Comparison of ENCODE assay signal across 15 mouse cellular contexts in genomic region chr9:81418361-81418760, GRCm38 (mm10).
DNase-seq lines count a peak whose midpoint lies in the region; TF ChIP-seq lines count a peak whose summit lies in the region.
"Had no signal": no experiment of that assay in that cellular context is flagged by ENCODE, and none has a peak within 500 bp of the region (broad histone marks: within the 10 kb centered on the region; RNA-seq: fewer than 3 reads in every experiment).

No protein-coding gene starts in this region.

- no peak for TF ChIP-seq POLR2A in brain, embryonic 14.5 days (IDR thresholded peaks at IDR 0.05; ENCODE audit: borderline replicate concordance, extremely low read depth, insufficient read depth, insufficient read length, poor library complexity, severe bottlenecking)

- no peak for TF ChIP-seq CTCF in brain, embryonic 14.5 days (IDR thresholded peaks at IDR 0.05; ENCODE audit: borderline replicate concordance, extremely low read depth, insufficient read depth, insufficient read length)

- DNase-seq in left cerebral cortex, adult 11 months (ENCODE audit: low spot score), result peak; percentile 22
- no peak for DNase-seq in left cerebral cortex, adult 18-20 months (ENCODE audit: low spot score in 2 of 2)
- DNase-seq in brain, adult 2 months (ENCODE audit: low read depth, low spot score), result peak; percentile 51
- DNase-seq in brain, embryonic 14.5 days (ENCODE audit: low read depth), result peak; percentile 2
- no peak for DNase-seq in spleen, adult 12 weeks (ENCODE audit: low spot score)
- DNase-seq: adrenal gland, adult 2 months; adrenal gland, postnatal 10 days; adrenal gland, postnatal 25 days; cerebellum, adult 11 months; cerebellum, adult 18-20 months; cerebellum, adult 8-10 months; cerebellum, adult 9-11 months; cerebellum, postnatal 14 days; cerebellum, postnatal 36 days; embryo, embryonic 11 days had no signal

Comparison
In these comparisons a context has a peak if more than half of its experiments do, and no peak if none do; other contexts are left out.
1. DNase-seq: peak in left cerebral cortex, adult 11 months (single experiment), brain, adult 2 months (single experiment) and brain, embryonic 14.5 days (single experiment); none in left cerebral cortex, adult 18-20 months (0 of 2) and spleen, adult 12 weeks (single experiment).